8 mouse cellular contexts compared by ENCODE assay signal in the genomic region with DNA sequence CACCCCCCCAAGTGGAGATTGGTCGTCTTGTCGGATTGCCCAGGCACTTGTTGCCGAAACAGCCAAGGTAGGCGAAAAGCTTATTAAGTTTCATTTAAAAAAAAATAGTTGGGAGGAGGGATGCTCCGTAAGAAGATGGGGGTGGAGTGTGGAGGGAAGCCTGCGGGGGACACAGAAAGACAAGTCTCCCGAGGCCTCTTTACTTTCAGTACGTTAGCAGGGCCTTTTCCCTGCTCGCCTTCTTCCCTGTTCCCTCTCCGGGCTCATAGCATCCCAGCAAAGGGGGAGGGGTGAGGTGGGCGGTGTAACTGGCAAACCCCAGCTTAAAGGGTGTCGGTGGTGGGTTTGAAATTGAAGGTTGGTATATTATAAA.
DNase-seq lines count a peak whose midpoint lies in the region; ATAC-seq and TF ChIP-seq lines count a peak whose summit lies in the region.

No protein-coding gene starts in this region.

- TF ChIP-seq CTCF in testis, adult 2 months (IDR thresholded peaks at IDR 0.05; ENCODE audit: control insufficient read depth, insufficient read depth, insufficient replicate concordance, low read depth, low read length) = no peak

- intact Hi-C loops in heart, postnatal 25 days (cut with DNase I) = loop anchor here (5.0 kb wide), 1 partner anchor 40 kb away; no protein-coding TSS in a partner anchor

- H3K9me3 ChIP-seq in forebrain, embryonic 12.5 days = no peaks in the 10 kb centered on the region
- H3K9me3 ChIP-seq in intestine, embryonic 14.5 days (ENCODE audit: control insufficient read depth, low read length) = no peaks in the 10 kb centered on the region

- peaks cover 41% of the 10 kb centered on the region for H3K4me1 ChIP-seq in forebrain, embryonic 12.5 days
- peaks cover 30% of the 10 kb centered on the region for H3K4me1 ChIP-seq in intestine, embryonic 14.5 days (replicated peaks; ENCODE audit: control insufficient read depth, insufficient read depth, low read length)
- H3K4me1 ChIP-seq in testis, adult 2 months (ENCODE audit: control insufficient read depth, insufficient read depth, low read length) = peaks cover 32% of the 10 kb centered on the region

- peak overlapping the region; percentile 83 for H3K9ac ChIP-seq in forebrain, embryonic 12.5 days
- peak overlapping the region; percentile 84 for H3K9ac ChIP-seq in intestine, embryonic 14.5 days (ENCODE audit: low read length)

- H3K27me3 ChIP-seq in forebrain, embryonic 12.5 days = peaks cover 8% of the 10 kb centered on the region; the same call in 1 of the 2 replicates
- H3K27me3 ChIP-seq in intestine, embryonic 14.5 days (replicated peaks; ENCODE audit: control insufficient read depth, insufficient read depth, low read length) = no peaks in the 10 kb centered on the region
- H3K27me3 ChIP-seq in testis, adult 2 months (ENCODE audit: control insufficient read depth, insufficient read depth, low read length) = no peaks in the 10 kb centered on the region; the same call in 1 of the 2 replicates

- ATAC-seq in forebrain, embryonic 12.5 days (ENCODE audit: low FRiP score) = no peak
- ATAC-seq in intestine, embryonic 14.5 days (replicated peaks; ENCODE audit: low FRiP score, low TSS enrichment, low read depth) = no peak
- no peak for ATAC-seq in monocyte, adult 5-6 weeks (replicated peaks; ENCODE audit: insufficient number of reproducible peaks, low FRiP score, low TSS enrichment, poor library complexity, severe bottlenecking)

- H3K4me3 ChIP-seq in forebrain, embryonic 12.5 days (replicated peaks) = peak overlapping the region; percentile 66
- H3K4me3 ChIP-seq in intestine, embryonic 14.5 days (ENCODE audit: low read depth, low read length) = peak overlapping the region; percentile 55
- H3K4me3 ChIP-seq in testis, adult 2 months (ENCODE audit: control insufficient read depth, low read depth, low read length) = peak overlapping the region; percentile 58

- TF ChIP-seq POLR2A in testis, adult 2 months (IDR thresholded peaks at IDR 0.05; ENCODE audit: control insufficient read depth, low read depth, low read length) = no peak

- H3K4me2 ChIP-seq in forebrain, embryonic 12.5 days = peak overlapping the region; percentile 85
- peak overlapping the region; percentile 94 for H3K4me2 ChIP-seq in intestine, embryonic 14.5 days (ENCODE audit: low read length)

- peak overlapping the region; percentile 100 for H3K27ac ChIP-seq in forebrain, embryonic 12.5 days
- peak overlapping the region; percentile 99 for H3K27ac ChIP-seq in intestine, embryonic 14.5 days (ENCODE audit: low read depth)
- 0 out of 2 replicates have a peak overlapping the region, but pooled peaks have one; percentile 5 for H3K27ac ChIP-seq in testis, adult 2 months (ENCODE audit: control insufficient read depth, insufficient read depth, low read depth, low read length)

- peak; percentile 22 to 58 for DNase-seq in heart, adult 18-20 months
- DNase-seq in heart, postnatal 25 days (ENCODE audit: low spot score) = no peak
- DNase-seq in MN1 (ENCODE audit: low spot score) = peak; percentile 34
- peak; percentile 69 for DNase-seq in intestine, embryonic 14.5 days (ENCODE audit: low spot score)
- peak; percentile 55 for DNase-seq in lung, postnatal 10 days

- WGBS in forebrain, embryonic 12.5 days = 1% methylated on average over 12 of the region's 12 CpGs
- WGBS in intestine, embryonic 14.5 days = 0% methylated on average over 12 of the region's 12 CpGs

- H3K36me3 ChIP-seq in forebrain, embryonic 12.5 days (replicated peaks) = no peaks in the 10 kb centered on the region
- H3K36me3 ChIP-seq in intestine, embryonic 14.5 days (ENCODE audit: control insufficient read depth, insufficient read depth, low read length) = 0 out of 2 replicates have a peak, but pooled peaks cover 2% of the 10 kb centered on the region
- H3K36me3 ChIP-seq in testis, adult 2 months (ENCODE audit: control insufficient read depth, insufficient read depth, low read length) = no peaks in the 10 kb centered on the region

Comparison
In these comparisons a context has a peak if more than half of its experiments do, and no peak if none do; other contexts are left out.
1. H3K27ac ChIP-seq: peak in every context shown above with its lines; median percentile 100 in forebrain, embryonic 12.5 days; 99 in intestine, embryonic 14.5 days; 5 in testis, adult 2 months.